Mouse (Mus musculus) erythroblast, embryonic 14.5 days (primary cell): ENCODE measurements around the gene Pbxip1.

Experiments
- GATA1 ChIP-seq: IDR thresholded peaks from 2 replicates; pipeline ENCODE4 v1.6.1; 2012; ENCODE audit warnings: low read length, inconsistent platforms, mixed read lengths
- TAL1 ChIP-seq: IDR thresholded peaks from 3 replicates; pipeline ENCODE4 v1.6.1; 2012; ENCODE audit warnings: low read length, inconsistent platforms, mixed read lengths

GRCm38 (mm10) chr3:89468268-89468667, 31.8 kb downstream of the Pbxip1 start:
- TF ChIP-seq TAL1 (no peak), GATA1 (no peak)
